Mouse (Mus musculus) lung, embryonic 14.5 days (tissue): ENCODE measurements around the gene Ly75. TPM values are rescaled to one million over a fixed set of nuclear protein-coding genes. Genes with fewer than 3 reads are reported as not detected.

Source experiments
- ATAC-seq: fragments of 200-750 bp; cut with Nextera tagmentation; 2 replicates; pipeline ENCODE4 v1.8.0; 2017; ENCODE audit warnings: mild to moderate bottlenecking, moderate TSS enrichment, moderate library complexity; ENCODE audit not compliant: insufficient read depth
- DNase-seq: peaks from one replicate; pipeline ENCODE4 v3.0.0-alpha.2; 2015
- H3K27ac ChIP-seq: fragments of 300-500 bp; sonication (generic); 2 replicates; pipeline ENCODE4 v1.5.1; 2014; ENCODE audit warnings: low read depth, mild to moderate bottlenecking, moderate library complexity
- H3K27me3 ChIP-seq: fragments of 300-500 bp; sonication (generic); 2 replicates; pipeline ENCODE4 v1.6.1; 2014; ENCODE audit warnings: low read length, control low read depth; ENCODE audit not compliant: insufficient read depth
- H3K36me3 ChIP-seq: fragments of 300-500 bp; sonication (generic); 2 replicates; pipeline ENCODE4 v1.6.1; 2014; ENCODE audit warnings: control low read depth; ENCODE audit not compliant: insufficient read depth
- H3K4me1 ChIP-seq: fragments of 300-500 bp; sonication (generic); 2 replicates; pipeline ENCODE4 v1.6.1; 2014; ENCODE audit warnings: antibody characterized with exemption, control low read depth; ENCODE audit not compliant: insufficient read depth
- H3K4me2 ChIP-seq: fragments of 300-500 bp; sonication (generic); 2 replicates; pipeline ENCODE4 v1.6.1; 2014; ENCODE audit warnings: mild to moderate bottlenecking
- H3K4me3 ChIP-seq: fragments of 300-500 bp; sonication (generic); 2 replicates; pipeline ENCODE4 v1.5.1; 2014; ENCODE audit warnings: low read depth, low read length
- H3K9ac ChIP-seq: fragments of 300-500 bp; sonication (generic); 2 replicates; pipeline ENCODE4 v1.6.1; 2014
- H3K9me3 ChIP-seq: fragments of 300-500 bp; sonication (generic); 2 replicates; pipeline ENCODE4 v1.6.1; 2016; ENCODE audit warnings: low read depth, low read length, control low read depth
- CTCF ChIP-seq: IDR thresholded peaks from 2 replicates; pipeline ENCODE4 v1.5.1; 2016; ENCODE audit warnings: antibody characterized with exemption, low read depth
- WGBS: fragments of 180-500 bp; shearing (Covaris S2); extraction: QIAGEN DNeasy Blood & Tissue Kit; methylation state at CpG from one replicate; pipeline ENCODE4 v1.1.7; 2014; 5-methylcytosine and 5-hydroxymethylcytosine counted together
- polyA plus RNA-seq: library from polyadenylated mRNA; unstranded; fragments of >200 nt; fragmentation: Nextera tagmentation; extraction: Ambion mirVana; gene quantifications from 2 replicates; pipeline ENCODE4 v1.2.1, GENCODE M21; 2014

Gene Ly75
- polyA plus RNA-seq, 1 experiment from 2014 or later, result 3.4 TPM

DNA sequence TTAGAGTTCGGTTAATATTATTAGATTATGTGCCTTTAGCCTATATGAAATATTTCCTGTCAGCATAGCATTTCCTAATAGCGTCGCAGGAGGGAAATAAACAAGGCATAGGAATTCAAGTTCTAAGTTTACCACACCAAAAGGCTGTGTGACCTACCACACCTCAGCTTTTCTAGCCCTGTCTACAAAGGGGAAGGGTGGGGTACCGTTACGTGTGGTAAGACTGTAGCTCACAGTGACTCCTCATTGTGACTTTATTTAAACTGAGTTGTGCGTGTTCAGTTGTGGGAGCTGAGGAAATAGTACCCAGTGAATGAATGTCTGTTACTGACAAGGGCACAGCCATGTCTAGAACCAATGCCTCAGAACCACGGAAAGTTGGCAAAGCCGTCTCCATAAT lies 8.0 kb downstream of the Ly75 start:
- no peaks in the 10 kb centered on the region for H3K36me3 ChIP-seq
- no peak overlapping the region for H3K9ac ChIP-seq
- no peak overlapping the region for H3K4me2 ChIP-seq
- DNase-seq, result no peak
- ATAC-seq, result no peak
- no peaks in the 10 kb centered on the region for H3K27me3 ChIP-seq
- no peaks in the 10 kb centered on the region for H3K9me3 ChIP-seq
- H3K27ac ChIP-seq, result no peak overlapping the region
- whole genome bisulfite sequencing, result 86% methylated on average over 8 of the region's 8 CpGs
- no peaks in the 10 kb centered on the region for H3K4me1 ChIP-seq
- TF ChIP-seq CTCF, result no peak
- H3K4me3 ChIP-seq, result no peak overlapping the region

DNA sequence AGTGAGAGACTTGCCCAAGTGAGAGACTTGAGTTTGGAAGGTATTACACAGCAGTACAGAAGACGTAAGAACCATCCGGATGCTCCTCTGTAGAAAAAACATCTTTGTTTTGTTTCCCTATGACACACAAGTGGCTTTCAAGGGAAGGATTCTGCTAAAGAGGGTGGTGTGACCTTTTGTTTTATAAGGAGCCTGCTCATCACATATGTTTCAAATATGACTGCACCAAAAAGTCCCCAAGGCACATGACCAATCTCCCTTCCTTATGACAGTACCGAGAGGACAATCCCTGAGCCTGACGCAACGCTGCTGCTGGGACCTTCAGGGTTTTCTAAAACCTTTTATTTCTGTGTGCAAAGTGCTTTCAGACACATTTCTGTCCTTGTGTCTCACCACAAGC lies 12.9 kb downstream of the Ly75 start:
- Histone ChIP-seq H3K27me3 (no peaks in the 10 kb centered on the region), H3K9ac (no peak overlapping the region), H3K4me2 (no peak overlapping the region), H3K36me3 (no peaks in the 10 kb centered on the region), H3K9me3 (no peaks in the 10 kb centered on the region), H3K4me1 (no peaks in the 10 kb centered on the region), H3K27ac (no peak overlapping the region), H3K4me3 (no peak overlapping the region)
- DNase-seq (no peak), ATAC-seq (no peak)
- 93% methylated on average over 5 of the region's 5 CpGs for WGBS
- no peak for TF ChIP-seq CTCF

DNA sequence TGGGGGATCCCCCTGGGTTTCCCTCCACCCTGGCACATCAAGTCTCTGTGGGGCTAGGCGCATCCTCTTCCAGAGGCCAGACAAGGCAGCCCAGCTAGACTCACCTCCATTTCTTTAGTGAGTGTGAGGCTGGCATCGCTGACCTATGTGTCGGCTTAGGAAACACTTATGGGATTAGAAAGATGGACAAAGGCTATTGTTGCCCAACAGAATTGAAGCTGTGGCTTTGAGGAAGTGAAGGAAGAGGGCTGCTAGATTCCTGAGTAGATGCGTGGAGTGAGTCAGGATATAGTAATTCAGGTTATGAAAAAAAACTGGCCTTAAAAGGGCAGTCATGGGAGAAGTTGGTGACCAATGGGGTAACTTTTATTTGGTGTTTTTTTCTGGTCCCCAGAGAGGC lies 13.6 kb downstream of the Ly75 start:
- Histone ChIP-seq H3K4me1 (no peaks in the 10 kb centered on the region), H3K27me3 (no peaks in the 10 kb centered on the region), H3K9ac (no peak overlapping the region), H3K4me3 (no peak overlapping the region), H3K9me3 (no peaks in the 10 kb centered on the region), H3K36me3 (no peaks in the 10 kb centered on the region), H3K27ac (no peak overlapping the region), H3K4me2 (no peak overlapping the region)
- TF ChIP-seq CTCF, result no peak
- no peak for ATAC-seq
- DNase-seq, result no peak
- 84% methylated on average over 4 of the region's 4 CpGs for WGBS

DNA sequence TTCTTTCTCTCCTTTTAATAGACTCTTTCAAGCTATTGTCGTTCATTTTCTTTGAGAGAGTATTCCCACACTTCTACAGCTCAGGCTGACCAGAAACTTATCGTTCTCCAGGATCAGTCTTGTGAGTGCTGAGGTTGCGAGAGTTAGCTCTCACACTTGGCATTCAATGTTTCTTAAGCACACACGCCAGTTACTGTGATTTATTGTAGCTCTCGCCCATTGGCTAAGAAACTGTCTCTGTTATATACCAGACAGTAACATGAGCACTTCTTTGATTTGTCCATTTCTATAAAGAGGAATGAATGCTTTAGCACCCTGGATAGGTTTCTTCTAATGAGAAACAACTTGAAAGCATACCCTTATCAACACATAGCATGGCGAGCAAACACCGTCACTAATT lies 15.2 kb downstream of the Ly75 start:
- no peaks in the 10 kb centered on the region for H3K36me3 ChIP-seq
- 78% methylated on average over 7 of the region's 7 CpGs for WGBS
- H3K27ac ChIP-seq, result no peak overlapping the region
- H3K4me2 ChIP-seq, result no peak overlapping the region
- H3K9ac ChIP-seq, result no peak overlapping the region
- H3K4me3 ChIP-seq, result no peak overlapping the region
- ATAC-seq (no peak), DNase-seq (no peak)
- no peaks in the 10 kb centered on the region for H3K27me3 ChIP-seq
- no peak for TF ChIP-seq CTCF
- H3K9me3 ChIP-seq, result no peaks in the 10 kb centered on the region
- H3K4me1 ChIP-seq, result no peaks in the 10 kb centered on the region

DNA sequence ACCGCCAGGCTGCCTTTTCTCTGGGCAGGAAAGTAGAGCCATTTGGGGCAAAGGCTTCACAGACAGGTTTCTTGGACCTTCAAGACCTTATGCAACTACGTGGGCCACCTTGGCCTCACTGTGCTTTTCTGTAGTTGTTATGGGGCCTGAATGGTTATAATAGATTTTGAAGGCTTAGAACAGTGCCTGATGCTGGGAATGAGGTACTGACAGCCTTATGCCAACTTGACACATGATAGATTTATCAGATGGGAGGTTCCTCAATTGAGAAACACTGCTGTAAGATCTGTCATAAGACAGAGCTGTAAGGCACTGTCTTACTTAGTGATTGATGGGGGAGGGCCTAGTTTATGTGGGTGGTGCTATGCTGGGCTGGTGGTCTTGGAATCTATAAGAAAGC lies 15.9 kb downstream of the Ly75 start:
- H3K27ac ChIP-seq, result no peak overlapping the region
- no peaks in the 10 kb centered on the region for H3K4me1 ChIP-seq
- WGBS, result 93% methylated on average over 2 of the region's 2 CpGs
- H3K4me2 ChIP-seq, result no peak overlapping the region
- no peak for TF ChIP-seq CTCF
- H3K4me3 ChIP-seq, result no peak overlapping the region
- ATAC-seq (no peak), DNase-seq (no peak)
- no peaks in the 10 kb centered on the region for H3K36me3 ChIP-seq
- no peak overlapping the region for H3K9ac ChIP-seq
- no peaks in the 10 kb centered on the region for H3K27me3 ChIP-seq
- no peaks in the 10 kb centered on the region for H3K9me3 ChIP-seq

DNA sequence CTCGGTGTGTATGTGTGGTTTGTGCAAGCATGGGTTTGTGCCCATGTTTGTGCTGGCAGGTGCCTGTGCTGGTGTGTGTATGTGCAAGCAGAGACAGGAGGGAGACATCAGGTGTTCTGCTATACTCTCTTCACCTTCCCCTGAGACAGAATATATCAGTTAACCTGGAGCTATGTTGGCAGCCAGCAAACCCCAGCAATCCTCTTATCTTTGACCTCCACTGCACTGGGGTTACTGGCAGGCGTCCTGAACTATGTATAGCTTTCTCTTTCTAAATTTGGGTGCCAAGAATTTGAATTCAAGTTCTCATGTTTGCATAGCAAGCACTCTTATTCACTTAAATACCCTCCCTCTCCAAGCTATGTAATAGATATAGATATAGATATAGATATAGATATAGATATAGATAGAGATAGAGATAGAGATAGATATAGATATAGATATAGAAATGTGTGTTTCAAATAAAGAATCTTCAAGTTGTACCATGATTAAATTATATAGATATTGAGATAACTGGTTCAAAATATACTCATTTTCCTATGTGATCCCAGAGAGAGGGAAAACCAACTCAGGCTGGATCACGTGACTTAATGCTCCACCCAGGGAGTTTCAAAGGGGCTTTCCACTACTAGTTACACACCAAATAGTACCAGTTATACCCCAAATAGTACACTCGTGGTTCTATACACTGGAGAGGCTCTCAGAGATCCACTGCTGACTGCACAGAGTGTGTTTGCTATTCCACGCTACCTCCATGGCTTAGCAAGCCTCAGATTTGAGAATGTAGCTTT lies 17.1 kb downstream of the Ly75 start:
- H3K27ac ChIP-seq, result no peak overlapping the region
- no peak for TF ChIP-seq CTCF
- no peaks in the 10 kb centered on the region for H3K9me3 ChIP-seq
- ATAC-seq (no peak), DNase-seq (no peak)
- H3K4me1 ChIP-seq, result no peaks in the 10 kb centered on the region
- 71% methylated on average over 5 of the region's 5 CpGs for WGBS
- no peak overlapping the region for H3K4me3 ChIP-seq
- no peaks in the 10 kb centered on the region for H3K27me3 ChIP-seq
- H3K9ac ChIP-seq, result no peak overlapping the region
- no peaks in the 10 kb centered on the region for H3K36me3 ChIP-seq
- H3K4me2 ChIP-seq, result no peak overlapping the region

DNA sequence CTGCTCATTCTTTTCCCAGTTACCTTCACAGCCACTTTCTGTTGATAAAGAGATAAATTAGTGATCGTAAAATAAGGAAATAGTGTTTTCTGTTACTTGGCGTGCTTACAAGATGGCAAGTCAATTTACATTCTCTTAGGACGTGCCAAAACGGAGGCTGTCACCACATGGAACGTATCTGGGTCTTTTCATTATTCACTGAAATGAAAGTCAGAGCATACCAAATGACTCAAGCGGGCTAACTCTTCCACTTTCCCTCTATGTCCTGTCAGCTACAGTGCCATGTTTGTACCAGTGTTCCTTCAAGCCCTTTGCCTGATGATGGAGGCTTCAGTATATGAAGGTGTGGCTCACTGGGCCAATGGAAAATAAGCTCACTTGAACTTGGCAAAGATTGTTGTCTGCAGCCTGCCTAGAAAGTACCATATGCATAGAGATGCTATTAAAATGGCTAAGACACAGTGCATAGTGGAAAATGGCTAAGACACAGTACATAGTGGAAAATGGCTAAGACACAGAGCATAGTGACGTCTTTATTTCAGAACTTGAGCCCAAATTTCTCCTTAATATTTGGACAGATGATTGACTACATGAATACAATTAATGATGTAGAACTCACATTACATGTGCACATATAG lies 17.8 kb downstream of the Ly75 start:
- no peak overlapping the region for H3K4me3 ChIP-seq
- H3K4me1 ChIP-seq, result no peaks in the 10 kb centered on the region
- no peak for TF ChIP-seq CTCF
- ATAC-seq (no peak), DNase-seq (no peak)
- no peak overlapping the region for H3K4me2 ChIP-seq
- WGBS, result 73% methylated on average over 7 of the region's 7 CpGs
- no peaks in the 10 kb centered on the region for H3K36me3 ChIP-seq
- no peaks in the 10 kb centered on the region for H3K9me3 ChIP-seq
- H3K27ac ChIP-seq, result no peak overlapping the region
- no peaks in the 10 kb centered on the region for H3K27me3 ChIP-seq
- no peak overlapping the region for H3K9ac ChIP-seq
